Mouse (Mus musculus) lung, adult 18-20 months (tissue): ENCODE measurements around the gene Josd2.
A peak's percentile ranks its signal among the peaks of the same experiment; 100 is the strongest.

ENCODE experiments used
- DNase-seq, 2 experiments: peaks; one replicate each; pipeline ENCODE4 v3.0.0; 2022; ENCODE audit warnings: mixed read lengths in 2 of 2

Josd2 gene

DNA sequence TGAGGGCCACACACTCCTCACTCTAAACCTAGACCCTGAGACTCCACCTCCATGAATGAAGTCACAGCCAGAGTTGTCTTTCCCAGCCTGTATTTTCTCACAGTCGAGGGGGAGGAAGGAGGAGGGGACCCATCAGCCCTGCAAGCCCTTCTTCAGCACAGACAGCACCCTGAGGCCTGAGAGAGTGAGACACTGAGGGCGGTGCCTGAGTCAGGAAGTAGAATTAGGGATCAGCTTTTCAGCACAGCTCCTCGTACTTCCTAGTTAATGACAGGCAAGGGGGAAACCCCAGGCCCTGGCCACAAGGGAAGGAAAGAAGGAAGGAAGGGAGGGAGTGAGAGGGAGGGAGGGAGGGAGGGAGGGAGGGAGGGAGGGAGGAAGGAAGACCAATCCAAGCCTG, 14.5 kb upstream of the Josd2 start:
- no peak for DNase-seq

DNA sequence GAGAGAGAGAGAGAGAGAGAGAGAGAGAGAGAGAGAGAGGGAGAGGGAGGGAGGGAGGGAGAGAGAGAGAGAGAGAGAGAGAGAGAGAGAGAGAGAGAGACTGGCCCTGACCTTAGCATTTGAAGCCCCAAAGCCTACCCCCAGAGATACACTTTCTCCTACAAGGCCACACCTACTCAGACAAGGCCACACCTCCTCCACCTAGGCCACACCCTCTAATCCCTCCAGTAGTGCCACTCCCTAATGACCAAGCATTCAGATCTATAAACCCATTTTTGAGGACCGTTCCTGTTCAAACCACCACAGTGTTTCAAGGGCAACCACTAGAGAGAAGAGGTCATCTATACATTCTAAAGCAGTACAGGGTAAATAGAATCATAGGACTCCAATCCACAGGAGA, 11.5 kb upstream of the Josd2 start:
- no peak for DNase-seq

DNA sequence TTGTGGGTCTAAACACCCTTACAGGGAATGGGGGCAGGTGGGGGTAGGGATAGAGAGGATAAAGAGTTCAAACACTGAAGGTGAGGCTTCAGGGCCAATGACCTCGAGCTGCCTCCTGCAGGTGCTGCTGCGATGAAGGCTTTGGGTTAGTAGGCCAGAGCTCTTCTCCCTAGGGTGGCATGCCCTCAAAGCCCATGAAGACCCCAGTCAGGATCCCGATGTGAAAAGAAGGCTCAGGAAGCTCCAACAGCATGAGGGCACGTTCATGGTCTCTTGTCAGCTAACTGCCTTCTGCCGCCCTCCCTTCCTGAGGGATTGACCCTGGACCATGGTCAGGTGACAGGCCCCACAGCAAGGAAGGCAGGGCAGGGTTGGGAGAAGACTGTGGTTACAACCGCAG, 7.7 kb upstream of the Josd2 start:
- DNase-seq: no peak

- no peak for DNase-seq
These were observed 6.8 kb upstream of the Josd2 start for GRCm38 (mm10) chr7:44460767-44461502.

GRCm38 (mm10) chr7:44461503-44462217, 6.1 kb upstream of the Josd2 start:
- no peak for DNase-seq

GRCm38 (mm10) chr7:44462218-44463055, 5.3 kb upstream of the Josd2 start:
- no peak for DNase-seq

DNA sequence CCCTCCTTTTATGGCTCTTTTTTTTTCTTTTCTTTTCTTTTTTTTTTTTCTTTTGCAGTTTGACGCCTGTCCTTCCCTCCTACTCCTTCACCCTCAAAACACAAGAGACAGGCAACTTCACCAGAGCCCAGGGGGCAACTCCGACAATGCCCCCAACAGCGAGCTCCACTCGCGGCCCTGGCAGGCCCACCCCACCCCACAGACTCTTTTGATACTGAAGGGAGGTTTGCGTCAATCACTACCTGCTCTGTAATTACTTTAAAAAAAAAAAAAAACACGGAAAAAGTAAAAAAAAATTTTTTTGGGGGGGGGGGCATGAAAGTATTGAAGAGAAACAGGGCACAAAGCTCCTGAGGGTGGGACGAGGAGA, 4.7 kb upstream of the Josd2 start:
- DNase-seq: no peak

GRCm38 (mm10) chr7:44463556-44464225, 4.1 kb upstream of the Josd2 start:
- DNase-seq: no peak

GRCm38 (mm10) chr7:44464511-44464910, 3.3 kb upstream of the Josd2 start:
- no peak for DNase-seq

- DNase-seq: no peak
These were observed 2.7 kb upstream of the Josd2 start, which contains the start of gene Aspdh for GRCm38 (mm10) chr7:44465111-44465510. Gene Aspdh (plus strand): TSS chr7:44465391.

- no peak for DNase-seq
These were observed 1.5 kb upstream of the Josd2 start for GRCm38 (mm10) chr7:44466006-44466887.

DNA sequence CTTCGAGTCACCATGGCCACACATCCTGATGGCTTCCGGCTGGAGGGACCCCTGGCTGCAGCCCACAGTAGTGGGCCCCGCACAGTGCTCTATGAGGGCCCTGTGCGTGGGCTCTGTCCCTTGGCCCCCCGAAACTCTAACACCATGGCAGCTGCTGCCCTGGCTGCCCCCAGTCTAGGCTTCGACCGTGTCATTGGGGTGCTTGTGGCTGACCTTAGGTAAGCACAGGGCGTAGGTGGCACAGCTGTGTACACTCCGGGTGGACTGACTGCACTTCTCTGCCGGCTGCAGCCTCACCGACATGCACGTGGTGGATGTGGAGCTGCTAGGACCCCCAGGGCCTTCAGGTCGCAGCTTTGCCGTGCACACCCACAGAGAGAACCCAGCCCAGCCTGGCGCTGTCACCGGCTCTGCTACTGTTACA, 880 bp upstream of the Josd2 start:
- DNase-seq: no peak

GRCm38 (mm10) chr7:44468644-44469285, 985 bp downstream of the Josd2 start:
- no peak for DNase-seq

- no peak for DNase-seq
These were observed 2.2 kb downstream of the Josd2 start for GRCm38 (mm10) chr7:44469677-44470675.

- DNase-seq: no peak
These were observed 3.2 kb downstream of the Josd2 start for GRCm38 (mm10) chr7:44470696-44471612.

- DNase-seq: no peak
These were observed 4.2 kb downstream of the Josd2 start for GRCm38 (mm10) chr7:44471880-44472557.

GRCm38 (mm10) chr7:44472558-44472885, 4.7 kb downstream of the Josd2 start:
- DNase-seq: no peak

DNA sequence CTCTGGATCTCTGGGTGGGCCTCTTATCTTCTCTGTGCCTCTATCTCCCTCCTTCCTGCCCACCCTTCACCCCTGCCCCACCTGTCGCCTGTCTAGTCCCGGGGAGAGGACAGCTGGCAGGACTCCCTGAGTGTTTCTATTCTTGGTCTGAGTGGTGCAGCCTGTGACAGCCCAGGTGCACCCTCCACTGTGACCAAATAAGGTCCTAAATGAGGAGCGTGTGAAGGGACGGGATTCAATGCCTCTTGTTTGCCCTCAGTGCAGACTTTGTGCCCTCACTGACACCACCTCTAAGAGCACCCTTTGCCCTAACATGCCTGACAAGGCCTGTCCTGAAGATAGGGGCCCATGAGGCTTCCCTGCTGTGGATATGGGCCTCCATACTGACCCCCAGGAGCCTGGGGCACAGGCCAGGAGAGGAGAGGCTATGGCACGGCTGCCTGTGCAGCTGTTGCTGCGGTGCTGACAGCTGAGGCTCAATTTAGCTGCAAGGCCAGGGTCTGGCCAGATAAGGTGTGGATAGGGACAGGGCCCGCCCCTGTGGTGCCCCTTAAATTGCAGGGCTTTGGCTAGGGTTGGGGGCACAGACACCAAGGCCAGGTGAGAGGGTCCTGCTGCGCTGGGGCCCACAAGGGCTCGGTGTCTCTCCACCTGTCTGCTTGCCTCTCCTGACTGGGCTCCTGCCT, 5.3 kb downstream of the Josd2 start:
- DNase-seq: peak; percentile 37 to 43
